Mouse (Mus musculus): ENCODE measurements around the gene Gm12248.
"Not testable (repeated sequence)": the region's sequence is repeated elsewhere in the genome, so short reads cannot be mapped to it uniquely, and the experiment has no call there.

- TF ChIP-seq CTCF (IDR thresholded peaks at IDR 0.05; ENCODE audit: borderline replicate concordance, insufficient read depth, low read depth, low read length); POLR2A (IDR thresholded peaks at IDR 0.05; ENCODE audit: borderline replicate concordance, insufficient read depth, low read length): not testable (repeated sequence)
Measured at GRCm38 (mm10) chr11:58059752-58060151, 33.2 kb downstream of the Gm12248 start.

All from cerebellum, adult 2 months (tissue).